Comparison of ENCODE assay signal across 12 mouse cellular contexts in the genomic region with DNA sequence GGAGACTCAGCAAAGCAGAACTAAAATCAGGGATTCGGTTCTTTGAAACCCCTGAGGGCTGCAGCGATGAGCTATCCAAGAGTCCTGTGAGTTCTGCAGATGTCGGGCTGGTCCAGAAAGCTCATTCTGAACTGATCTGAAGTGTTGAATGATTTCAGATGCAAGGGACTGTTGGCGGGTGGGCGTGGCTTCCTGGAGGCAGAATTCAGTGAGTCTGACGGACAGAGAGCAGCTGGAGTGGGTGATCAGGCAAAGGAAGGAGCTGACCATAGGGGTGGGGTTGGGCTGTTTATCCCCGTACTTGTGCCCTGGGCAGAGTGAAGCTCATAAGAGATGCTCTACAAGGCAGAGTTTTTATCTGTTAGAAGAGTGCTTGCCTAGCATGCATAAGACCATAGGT. TPM values are rescaled to one million over a fixed set of nuclear protein-coding genes. Genes with fewer than 3 reads are reported as not detected.
DNase-seq lines count a peak whose midpoint lies in the region; ATAC-seq and TF ChIP-seq lines count a peak whose summit lies in the region.
"Had no signal": no experiment of that assay in that cellular context is flagged by ENCODE, and none has a peak within 500 bp of the region (broad histone marks: within the 10 kb centered on the region; RNA-seq: fewer than 3 reads in every experiment).

No protein-coding gene starts in this region.

- peaks cover 37% of the 10 kb centered on the region for H3K4me1 ChIP-seq in stomach, embryonic 14.5 days (ENCODE audit: control insufficient read depth, insufficient read depth, low read length)
- peaks cover 2% of the 10 kb centered on the region; the same call in 1 of the 2 replicates for H3K4me1 ChIP-seq in stomach, postnatal 0 days (replicated peaks; ENCODE audit: control insufficient read depth, insufficient read depth)
- peaks cover 20% of the 10 kb centered on the region for H3K4me1 ChIP-seq in limb, embryonic 14.5 days (ENCODE audit: control insufficient read depth, insufficient read depth, low read length)

- ATAC-seq in stomach, embryonic 14.5 days (ENCODE audit: insufficient number of reproducible peaks, insufficient read depth, low FRiP score, low read depth), result no peak
- no peak for ATAC-seq in stomach, postnatal 0 days (ENCODE audit: low FRiP score, low TSS enrichment)
- peak; percentile 50; the same call in 1 of the 2 replicates for ATAC-seq in limb, embryonic 14.5 days (ENCODE audit: low FRiP score, low read depth)
- ATAC-seq: forebrain, embryonic 15.5 days; intestine, embryonic 16.5 days had no signal

- no peak overlapping the region for H3K9ac ChIP-seq in stomach, embryonic 14.5 days (replicated peaks; ENCODE audit: low read depth, low read length)
- no peak overlapping the region for H3K9ac ChIP-seq in stomach, postnatal 0 days (ENCODE audit: low read length)
- no peak overlapping the region for H3K9ac ChIP-seq in limb, embryonic 14.5 days (ENCODE audit: low read depth, low read length, severe bottlenecking)
- H3K9ac ChIP-seq: forebrain, embryonic 15.5 days; heart, embryonic 13.5 days had no signal

- no peaks in the 10 kb centered on the region for H3K9me3 ChIP-seq in stomach, embryonic 14.5 days (ENCODE audit: control insufficient read depth, low read depth, low read length)
- no peaks in the 10 kb centered on the region for H3K9me3 ChIP-seq in stomach, postnatal 0 days (ENCODE audit: control insufficient read depth, low read length)
- H3K9me3 ChIP-seq in limb, embryonic 14.5 days (ENCODE audit: control insufficient read depth, low read length), result no peaks in the 10 kb centered on the region
- H3K9me3 ChIP-seq: forebrain, embryonic 15.5 days; heart, embryonic 13.5 days had no signal

- 0 out of 2 replicates have a peak overlapping the region, but pooled peaks have one; percentile 40 for H3K27ac ChIP-seq in stomach, embryonic 14.5 days (ENCODE audit: low read length)
- no peak overlapping the region for H3K27ac ChIP-seq in stomach, postnatal 0 days (replicated peaks)
- H3K27ac ChIP-seq in limb, embryonic 14.5 days (replicated peaks; ENCODE audit: low read depth, low read length), result no peak overlapping the region
- H3K27ac ChIP-seq: heart, embryonic 13.5 days had no signal

- no peak for TF ChIP-seq EP300 in stomach, postnatal 0 days (optimal IDR thresholded peaks at IDR 0.05)

- no peak for TF ChIP-seq CTCF in stomach, postnatal 0 days (IDR thresholded peaks at IDR 0.05; ENCODE audit: low read depth)

- no peak for TF ChIP-seq POLR2A in limb, embryonic 14.5 days (IDR thresholded peaks at IDR 0.05; ENCODE audit: borderline replicate concordance, extremely low read depth, insufficient read depth, insufficient read length)

- no peaks in the 10 kb centered on the region for H3K36me3 ChIP-seq in stomach, embryonic 14.5 days (ENCODE audit: control insufficient read depth, insufficient read depth, low read length)
- H3K36me3 ChIP-seq in stomach, postnatal 0 days (ENCODE audit: control insufficient read depth, insufficient read depth, low read length), result no peaks in the 10 kb centered on the region
- H3K36me3 ChIP-seq in limb, embryonic 14.5 days (ENCODE audit: control insufficient read depth, insufficient read depth, low read length), result peaks cover 2% of the 10 kb centered on the region; the same call in 1 of the 2 replicates
- H3K36me3 ChIP-seq: forebrain, embryonic 15.5 days; heart, embryonic 13.5 days had no signal

- H3K4me2 ChIP-seq in stomach, embryonic 14.5 days (replicated peaks; ENCODE audit: low read depth, low read length), result no peak overlapping the region
- H3K4me2 ChIP-seq in stomach, postnatal 0 days (replicated peaks; ENCODE audit: low read depth), result no peak overlapping the region
- no peak overlapping the region for H3K4me2 ChIP-seq in limb, embryonic 14.5 days (replicated peaks; ENCODE audit: low read depth, low read length, severe bottlenecking)
- H3K4me2 ChIP-seq: forebrain, embryonic 15.5 days; heart, embryonic 13.5 days had no signal

- H3K4me3 ChIP-seq in stomach, embryonic 14.5 days (ENCODE audit: low read depth, low read length), result no peak overlapping the region
- H3K4me3 ChIP-seq in stomach, postnatal 0 days (ENCODE audit: low read depth, low read length), result no peak overlapping the region
- H3K4me3 ChIP-seq in limb, embryonic 14.5 days (replicated peaks; ENCODE audit: low read length), result no peak overlapping the region
- H3K4me3 ChIP-seq: forebrain, embryonic 15.5 days; heart, embryonic 13.5 days had no signal

- DNase-seq in heart, postnatal 10 days, result peak; percentile 42 to 58
- DNase-seq in heart, postnatal 25 days (ENCODE audit: low spot score), result no peak
- no peak for DNase-seq in stomach, postnatal 0 days (ENCODE audit: low spot score)
- DNase-seq in limb, embryonic 14.5 days (ENCODE audit: low spot score), result no peak
- DNase-seq in layer of hippocampus, postnatal 10 days (ENCODE audit: low spot score in 2 of 2), result no peak
- DNase-seq in cerebellum, postnatal 4 days (ENCODE audit: low spot score in 2 of 2), result no peak

- no peaks in the 10 kb centered on the region for H3K27me3 ChIP-seq in stomach, embryonic 14.5 days (ENCODE audit: control insufficient read depth, insufficient read depth, low read length)
- H3K27me3 ChIP-seq in stomach, postnatal 0 days (ENCODE audit: control insufficient read depth, insufficient read depth, low read length), result no peaks in the 10 kb centered on the region
- H3K27me3 ChIP-seq in limb, embryonic 14.5 days (ENCODE audit: control insufficient read depth, insufficient read depth, low read length), result no peaks in the 10 kb centered on the region
- H3K27me3 ChIP-seq: forebrain, embryonic 15.5 days had no signal

- WGBS in stomach, embryonic 14.5 days, result 24% methylated on average over 7 of the region's 7 CpGs
- 28% methylated on average over 7 of the region's 7 CpGs for WGBS in stomach, postnatal 0 days
- WGBS in limb, embryonic 14.5 days, result 24% methylated on average over 7 of the region's 7 CpGs

- intact Hi-C loops in heart, postnatal 10 days (cut with DNase I), result no loop called here
- intact Hi-C loops in heart, postnatal 25 days (cut with DNase I), result no loop called here

RNA-seq across cellular contexts. Expression of a gene that starts 24.8 kb away (rescaled TPM):
- not detected for total RNA-seq in heart, postnatal 10 days (2021)
- not detected for total RNA-seq in heart, postnatal 25 days (2021)
- polyA plus RNA-seq in stomach, embryonic 14.5 days (2014; fragmentation: Nextera tagmentation; extraction: Ambion mirVana), result 0.91 TPM in 1 of 2 replicates, not detected in the other
- 0.18 TPM in 1 of 2 replicates, not detected in the other for polyA plus RNA-seq in stomach, postnatal 0 days (2015; fragmentation: Nextera tagmentation; extraction: Ambion mirVana)
- polyA plus RNA-seq in limb, embryonic 14.5 days (2012; rRNA removed), result 0.11 and 0.24 TPM in 2 replicates
- polyA plus RNA-seq in limb, embryonic 14.5 days (2014; fragmentation: Nextera tagmentation; extraction: Ambion mirVana), result 0.44 TPM in 1 of 2 replicates, not detected in the other
- 1 to 10 TPM; 1.0 to 2.0 TPM for total RNA-seq in layer of hippocampus, postnatal 10 days (2021)
- total RNA-seq: common myeloid progenitor, adult 5-6 weeks; monocyte, adult 5-6 weeks had no signal

Comparison
In these comparisons a context has a peak if more than half of its experiments do, and no peak if none do; other contexts are left out.
1. DNase-seq: peak in heart, postnatal 10 days (2 of 2); none in heart, postnatal 25 days (single experiment), stomach, postnatal 0 days (single experiment), limb, embryonic 14.5 days (single experiment), layer of hippocampus, postnatal 10 days (0 of 2) and cerebellum, postnatal 4 days (0 of 2).